Mouse (Mus musculus): ENCODE results near the gene Atp6v0a2. TPM values are rescaled to one million over a fixed set of nuclear protein-coding genes. Genes with fewer than 3 reads are reported as not detected.

The Atp6v0a2 gene
- polyA plus RNA-seq, 1 experiment from 2014 or later: 61.5 TPM

DNA sequence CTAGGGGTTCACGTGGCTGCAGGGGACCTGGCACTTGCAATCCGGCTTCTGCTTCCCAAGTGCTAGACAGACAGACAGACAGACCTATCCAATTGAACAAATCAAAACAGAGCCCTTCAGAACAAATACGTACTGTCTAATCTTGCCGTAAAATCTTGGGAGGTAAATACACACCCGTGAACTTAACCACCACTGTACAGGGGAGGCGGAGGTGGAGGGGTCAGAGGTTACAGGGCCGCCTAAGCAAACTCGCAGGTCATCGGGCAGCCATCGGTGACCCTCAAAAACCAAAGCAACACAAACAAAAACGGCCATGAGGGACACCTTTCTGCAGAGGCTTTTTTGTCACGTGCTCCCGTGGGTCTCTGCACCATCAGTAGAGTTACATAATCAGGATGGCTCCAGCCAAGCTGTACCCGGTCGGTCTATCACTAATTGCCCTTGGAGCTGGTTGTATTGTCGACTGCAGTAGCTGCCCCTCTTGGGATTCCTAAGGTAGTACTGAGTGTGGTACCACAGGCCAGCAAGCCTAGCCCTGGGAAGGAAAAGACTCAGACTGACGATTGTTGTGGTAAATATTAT, 23.2 kb upstream of the Atp6v0a2 start:
- Histone ChIP-seq H3K27me3 (replicated peaks; ENCODE audit: control insufficient read depth, insufficient read depth, low read length) (no peaks in the 10 kb centered on the region), H3K9me3 (ENCODE audit: control insufficient read depth, low read length) (no peaks in the 10 kb centered on the region), H3K27ac (ENCODE audit: low read length) (no peak overlapping the region), H3K9ac (ENCODE audit: low read depth, low read length) (no peak overlapping the region), H3K36me3 (ENCODE audit: control insufficient read depth, insufficient read depth, low read length) (no peaks in the 10 kb centered on the region), H3K4me3 (ENCODE audit: low read length) (no peak overlapping the region), H3K4me2 (ENCODE audit: low read depth, low read length) (no peak overlapping the region), H3K4me1 (ENCODE audit: control insufficient read depth, insufficient read depth, low read length) (no peaks in the 10 kb centered on the region)
- 78% methylated on average over 17 of the region's 17 CpGs for WGBS
- ATAC-seq: no peak

GRCm38 (mm10) chr5:124610965-124611364, 17.4 kb upstream of the Atp6v0a2 start:
- H3K4me1 ChIP-seq (ENCODE audit: control insufficient read depth, insufficient read depth, low read length): no peaks in the 10 kb centered on the region
- H3K4me3 ChIP-seq (ENCODE audit: low read length): no peak overlapping the region
- H3K36me3 ChIP-seq (ENCODE audit: control insufficient read depth, insufficient read depth, low read length): no peaks in the 10 kb centered on the region
- H3K9me3 ChIP-seq (ENCODE audit: control insufficient read depth, low read length): no peaks in the 10 kb centered on the region
- no peak overlapping the region for H3K27ac ChIP-seq (ENCODE audit: low read length)
- 79% methylated on average over 10 of the region's 10 CpGs for WGBS
- ATAC-seq: no peak
- H3K27me3 ChIP-seq (replicated peaks; ENCODE audit: control insufficient read depth, insufficient read depth, low read length): no peaks in the 10 kb centered on the region
- H3K9ac ChIP-seq (ENCODE audit: low read depth, low read length): no peak overlapping the region
- H3K4me2 ChIP-seq (ENCODE audit: low read depth, low read length): no peak overlapping the region

GRCm38 (mm10) chr5:124614709-124615108, 13.7 kb upstream of the Atp6v0a2 start:
- Histone ChIP-seq H3K9me3 (ENCODE audit: control insufficient read depth, low read length) (no peaks in the 10 kb centered on the region), H3K27ac (ENCODE audit: low read length) (peak overlapping the region; percentile 19; the same call in 1 of the 2 replicates), H3K27me3 (replicated peaks; ENCODE audit: control insufficient read depth, insufficient read depth, low read length) (no peaks in the 10 kb centered on the region), H3K36me3 (ENCODE audit: control insufficient read depth, insufficient read depth, low read length) (no peaks in the 10 kb centered on the region), H3K4me1 (ENCODE audit: control insufficient read depth, insufficient read depth, low read length) (no peaks in the 10 kb centered on the region), H3K4me2 (ENCODE audit: low read depth, low read length) (no peak overlapping the region), H3K9ac (ENCODE audit: low read depth, low read length) (no peak overlapping the region), H3K4me3 (ENCODE audit: low read length) (no peak overlapping the region)
- peak; percentile 59 for ATAC-seq
- WGBS: 72% methylated on average over 11 of the region's 11 CpGs

- 86% methylated on average over 10 of the region's 10 CpGs for WGBS
- no peak overlapping the region for H3K9ac ChIP-seq (ENCODE audit: low read depth, low read length)
- H3K27ac ChIP-seq (ENCODE audit: low read length): no peak overlapping the region
- H3K4me1 ChIP-seq (ENCODE audit: control insufficient read depth, insufficient read depth, low read length): no peaks in the 10 kb centered on the region
- no peak overlapping the region for H3K4me3 ChIP-seq (ENCODE audit: low read length)
- no peaks in the 10 kb centered on the region for H3K9me3 ChIP-seq (ENCODE audit: control insufficient read depth, low read length)
- H3K27me3 ChIP-seq (replicated peaks; ENCODE audit: control insufficient read depth, insufficient read depth, low read length): no peaks in the 10 kb centered on the region
- H3K4me2 ChIP-seq (ENCODE audit: low read depth, low read length): no peak overlapping the region
- ATAC-seq: no peak
- no peaks in the 10 kb centered on the region for H3K36me3 ChIP-seq (ENCODE audit: control insufficient read depth, insufficient read depth, low read length)
These were observed 9.7 kb upstream of the Atp6v0a2 start for GRCm38 (mm10) chr5:124618711-124619110.

DNA sequence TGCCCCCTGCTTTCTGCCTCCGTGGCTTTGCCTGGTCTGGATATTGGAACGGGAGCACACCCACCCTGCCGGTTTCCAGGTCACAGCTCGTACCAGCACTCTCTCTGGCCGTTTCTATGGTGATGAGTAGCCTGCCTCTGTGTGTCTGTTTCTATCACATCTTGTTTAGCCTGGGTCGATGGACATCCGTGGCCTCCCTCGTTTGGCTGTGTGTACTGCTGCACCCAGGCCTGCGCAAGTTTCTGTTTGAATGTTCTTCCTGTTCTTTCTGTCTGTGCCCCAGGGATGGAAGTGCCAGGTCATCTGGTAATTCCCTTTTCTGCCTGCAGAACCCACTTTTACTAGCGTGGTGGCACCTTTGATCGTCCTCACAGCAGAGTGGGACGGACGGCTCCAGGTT, 7.0 kb upstream of the Atp6v0a2 start:
- no peak overlapping the region for H3K27ac ChIP-seq (ENCODE audit: low read length)
- H3K4me2 ChIP-seq (ENCODE audit: low read depth, low read length): no peak overlapping the region
- no peaks in the 10 kb centered on the region for H3K4me1 ChIP-seq (ENCODE audit: control insufficient read depth, insufficient read depth, low read length)
- H3K27me3 ChIP-seq (replicated peaks; ENCODE audit: control insufficient read depth, insufficient read depth, low read length): no peaks in the 10 kb centered on the region
- no peak overlapping the region for H3K9ac ChIP-seq (ENCODE audit: low read depth, low read length)
- 75% methylated on average over 13 of the region's 13 CpGs for WGBS
- no peak for ATAC-seq
- H3K36me3 ChIP-seq (ENCODE audit: control insufficient read depth, insufficient read depth, low read length): no peaks in the 10 kb centered on the region
- no peaks in the 10 kb centered on the region for H3K9me3 ChIP-seq (ENCODE audit: control insufficient read depth, low read length)
- H3K4me3 ChIP-seq (ENCODE audit: low read length): no peak overlapping the region

DNA sequence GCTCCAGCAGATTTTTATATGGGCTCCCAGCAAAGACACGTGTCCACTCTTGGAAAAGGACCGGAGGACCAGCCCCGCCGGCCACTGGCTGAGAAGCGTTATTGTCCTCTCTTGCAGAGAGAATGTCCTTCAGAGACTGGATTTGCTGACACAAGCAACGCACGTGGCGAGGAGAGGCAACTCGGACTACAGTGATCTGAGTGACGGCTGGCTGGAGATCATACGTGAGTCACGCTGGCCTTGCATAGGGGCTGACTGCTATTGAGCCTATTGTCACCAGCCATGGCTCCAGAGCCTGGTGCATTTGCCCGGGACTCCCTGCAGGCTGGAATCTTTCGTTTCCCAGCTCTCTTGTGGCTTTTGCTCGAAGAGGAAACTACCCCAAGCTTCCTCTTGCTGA, 5.5 kb upstream of the Atp6v0a2 start:
- H3K27ac ChIP-seq (ENCODE audit: low read length): no peak overlapping the region
- H3K36me3 ChIP-seq (ENCODE audit: control insufficient read depth, insufficient read depth, low read length): no peaks in the 10 kb centered on the region
- no peak for ATAC-seq
- no peaks in the 10 kb centered on the region for H3K9me3 ChIP-seq (ENCODE audit: control insufficient read depth, low read length)
- H3K4me3 ChIP-seq (ENCODE audit: low read length): no peak overlapping the region
- WGBS: 88% methylated on average over 15 of the region's 15 CpGs
- no peak overlapping the region for H3K9ac ChIP-seq (ENCODE audit: low read depth, low read length)
- no peak overlapping the region for H3K4me2 ChIP-seq (ENCODE audit: low read depth, low read length)
- peaks cover under 1% of the 10 kb centered on the region for H3K4me1 ChIP-seq (ENCODE audit: control insufficient read depth, insufficient read depth, low read length)
- no peaks in the 10 kb centered on the region for H3K27me3 ChIP-seq (replicated peaks; ENCODE audit: control insufficient read depth, insufficient read depth, low read length)

GRCm38 (mm10) chr5:124624291-124624690, 4.1 kb upstream of the Atp6v0a2 start:
- Histone ChIP-seq H3K27me3 (replicated peaks; ENCODE audit: control insufficient read depth, insufficient read depth, low read length) (no peaks in the 10 kb centered on the region), H3K4me2 (ENCODE audit: low read depth, low read length) (no peak overlapping the region), H3K9ac (ENCODE audit: low read depth, low read length) (no peak overlapping the region), H3K27ac (ENCODE audit: low read length) (no peak overlapping the region), H3K36me3 (ENCODE audit: control insufficient read depth, insufficient read depth, low read length) (no peaks in the 10 kb centered on the region), H3K4me3 (ENCODE audit: low read length) (no peak overlapping the region), H3K4me1 (ENCODE audit: control insufficient read depth, insufficient read depth, low read length) (peaks cover 5% of the 10 kb centered on the region), H3K9me3 (ENCODE audit: control insufficient read depth, low read length) (no peaks in the 10 kb centered on the region)
- ATAC-seq: no peak
- WGBS: 92% methylated on average over 9 of the region's 9 CpGs

DNA sequence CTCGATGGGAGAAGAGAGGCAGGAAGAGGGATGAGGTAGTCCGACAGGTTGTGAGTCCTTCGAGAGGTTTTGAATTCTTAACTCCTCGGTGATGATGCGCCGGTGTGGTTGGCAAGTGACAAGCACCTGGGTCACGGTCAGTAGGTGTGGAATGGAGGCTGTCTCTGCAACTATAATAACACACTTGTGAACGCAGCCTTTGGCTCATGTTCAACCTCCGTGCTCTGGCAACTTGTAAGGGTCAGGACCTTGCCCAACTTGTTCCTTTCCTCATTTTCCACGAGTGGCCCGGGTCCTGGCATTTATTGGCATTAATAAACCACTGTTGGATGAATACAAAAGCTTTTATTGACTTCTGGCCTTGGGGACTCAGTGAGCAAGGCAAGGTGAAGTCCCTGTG, 1.3 kb downstream of the Atp6v0a2 start:
- H3K36me3 ChIP-seq (ENCODE audit: control insufficient read depth, insufficient read depth, low read length): peaks cover 3% of the 10 kb centered on the region; the same call in 1 of the 2 replicates
- H3K4me2 ChIP-seq (ENCODE audit: low read depth, low read length): peak overlapping the region; percentile 80
- no peaks in the 10 kb centered on the region for H3K27me3 ChIP-seq (replicated peaks; ENCODE audit: control insufficient read depth, insufficient read depth, low read length)
- H3K4me3 ChIP-seq (ENCODE audit: low read length): peak overlapping the region; percentile 96
- H3K4me1 ChIP-seq (ENCODE audit: control insufficient read depth, insufficient read depth, low read length): peaks cover 25% of the 10 kb centered on the region
- ATAC-seq: no peak
- peak overlapping the region; percentile 94 for H3K9ac ChIP-seq (ENCODE audit: low read depth, low read length)
- no peaks in the 10 kb centered on the region for H3K9me3 ChIP-seq (ENCODE audit: control insufficient read depth, low read length)
- peak overlapping the region; percentile 83 for H3K27ac ChIP-seq (ENCODE audit: low read length)
- WGBS: 13% methylated on average over 11 of the region's 11 CpGs

GRCm38 (mm10) chr5:124631685-124632084, 3.3 kb downstream of the Atp6v0a2 start:
- H3K4me1 ChIP-seq (ENCODE audit: control insufficient read depth, insufficient read depth, low read length): peaks cover 25% of the 10 kb centered on the region
- H3K9ac ChIP-seq (ENCODE audit: low read depth, low read length): no peak overlapping the region
- H3K4me3 ChIP-seq (ENCODE audit: low read length): no peak overlapping the region
- peak overlapping the region; percentile 57 for H3K27ac ChIP-seq (ENCODE audit: low read length)
- no peak overlapping the region for H3K4me2 ChIP-seq (ENCODE audit: low read depth, low read length)
- no peaks in the 10 kb centered on the region for H3K27me3 ChIP-seq (replicated peaks; ENCODE audit: control insufficient read depth, insufficient read depth, low read length)
- H3K36me3 ChIP-seq (ENCODE audit: control insufficient read depth, insufficient read depth, low read length): peaks cover 20% of the 10 kb centered on the region
- no peaks in the 10 kb centered on the region for H3K9me3 ChIP-seq (ENCODE audit: control insufficient read depth, low read length)
- ATAC-seq: no peak
- 84% methylated on average over 11 of the region's 11 CpGs for WGBS

DNA sequence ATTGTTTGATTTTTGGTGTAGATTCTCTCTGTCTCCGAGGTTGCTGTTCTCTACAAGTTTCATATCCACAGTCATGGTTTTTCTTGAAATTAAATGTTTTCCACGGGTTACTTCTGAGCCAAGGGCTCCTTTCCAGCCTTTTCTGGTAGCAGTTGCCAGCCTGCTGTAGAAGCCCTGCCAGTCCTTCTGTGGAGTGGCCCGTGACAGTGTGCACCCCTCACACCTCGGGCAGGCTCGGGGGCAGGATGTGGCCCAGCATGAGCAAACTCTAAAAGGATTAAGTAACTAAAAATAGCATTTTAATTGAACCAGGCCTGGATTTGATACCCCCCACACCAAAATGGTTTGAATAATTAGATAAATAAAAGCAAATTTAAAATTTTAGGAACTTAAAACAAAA, 4.1 kb downstream of the Atp6v0a2 start:
- no peak overlapping the region for H3K4me3 ChIP-seq (ENCODE audit: low read length)
- no peaks in the 10 kb centered on the region for H3K27me3 ChIP-seq (replicated peaks; ENCODE audit: control insufficient read depth, insufficient read depth, low read length)
- ATAC-seq: no peak
- H3K9me3 ChIP-seq (ENCODE audit: control insufficient read depth, low read length): no peaks in the 10 kb centered on the region
- 73% methylated on average over 5 of the region's 5 CpGs for WGBS
- peaks cover 25% of the 10 kb centered on the region for H3K4me1 ChIP-seq (ENCODE audit: control insufficient read depth, insufficient read depth, low read length)
- peaks cover 27% of the 10 kb centered on the region for H3K36me3 ChIP-seq (ENCODE audit: control insufficient read depth, insufficient read depth, low read length)
- H3K27ac ChIP-seq (ENCODE audit: low read length): 0 out of 2 replicates have a peak overlapping the region, but pooled peaks have one; percentile 20
- no peak overlapping the region for H3K4me2 ChIP-seq (ENCODE audit: low read depth, low read length)
- H3K9ac ChIP-seq (ENCODE audit: low read depth, low read length): no peak overlapping the region

Data from intestine, embryonic 16.5 days (tissue).